Mouse (Mus musculus) ES-E14 (cell line): ENCODE measurements at regions not wholly inside any gene's neighbourhood (a gene's known extent, or its start where the extent isn't known, plus 50 kb on each side); places are given as distances from the start of the nearest gene placed in this dataset.

ENCODE experiments used
- CHD2 ChIP-seq: IDR thresholded peaks from 2 replicates; pipeline ENCODE4 v1.6.1; 2014; ENCODE audit warnings: mild to moderate bottlenecking, low read depth, low read length, inconsistent platforms
- ZNF384 ChIP-seq: IDR thresholded peaks from 2 replicates; pipeline ENCODE4 v1.6.1; 2012; ENCODE audit warnings: low read depth, low read length, inconsistent platforms

DNA sequence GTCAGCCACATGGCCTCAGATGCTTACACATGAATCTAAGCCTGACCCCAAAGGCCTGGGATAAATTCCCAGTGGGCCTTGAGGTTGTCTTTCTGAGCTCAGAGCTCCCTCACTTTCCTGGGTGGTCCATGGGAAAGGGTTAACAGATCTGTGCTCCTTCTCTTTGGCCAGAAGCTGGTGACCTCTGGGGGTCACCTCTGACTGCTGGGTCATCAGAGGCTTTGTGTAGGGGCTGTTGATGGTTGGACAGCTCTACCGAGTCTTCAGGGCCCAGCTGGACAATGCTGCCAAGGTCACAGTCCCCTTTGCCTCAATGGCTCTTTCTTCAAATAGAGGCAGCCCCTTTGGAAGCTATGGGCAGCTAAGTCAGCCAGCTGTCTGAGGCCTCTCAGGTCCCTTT lies 70.5 kb upstream of the Bod1 start:
- no peak for TF ChIP-seq ZNF384
- no peak for TF ChIP-seq CHD2
